Mouse (Mus musculus) adrenal gland, postnatal 36 days (tissue): Measurements from ENCODE around the gene Emc3. TPM values are rescaled to one million over a fixed set of nuclear protein-coding genes. Genes with fewer than 3 reads are reported as not detected.
A peak's percentile ranks its signal among the peaks of the same experiment; 100 is the strongest.

Experiments
- DNase-seq, 2 experiments: peaks; one replicate each; pipeline ENCODE4 v3.0.0; 2021; ENCODE audit warnings: mixed read lengths in 1 of 2
- total RNA-seq, 2 experiments: library from RNA; stranded (reverse); gene quantifications; 2 replicates each; pipeline ENCODE4 v1.2.3; 2021

Gene Emc3
- total RNA-seq, 2 experiments from 2014 or later: 96.2 to 122 TPM

DNA sequence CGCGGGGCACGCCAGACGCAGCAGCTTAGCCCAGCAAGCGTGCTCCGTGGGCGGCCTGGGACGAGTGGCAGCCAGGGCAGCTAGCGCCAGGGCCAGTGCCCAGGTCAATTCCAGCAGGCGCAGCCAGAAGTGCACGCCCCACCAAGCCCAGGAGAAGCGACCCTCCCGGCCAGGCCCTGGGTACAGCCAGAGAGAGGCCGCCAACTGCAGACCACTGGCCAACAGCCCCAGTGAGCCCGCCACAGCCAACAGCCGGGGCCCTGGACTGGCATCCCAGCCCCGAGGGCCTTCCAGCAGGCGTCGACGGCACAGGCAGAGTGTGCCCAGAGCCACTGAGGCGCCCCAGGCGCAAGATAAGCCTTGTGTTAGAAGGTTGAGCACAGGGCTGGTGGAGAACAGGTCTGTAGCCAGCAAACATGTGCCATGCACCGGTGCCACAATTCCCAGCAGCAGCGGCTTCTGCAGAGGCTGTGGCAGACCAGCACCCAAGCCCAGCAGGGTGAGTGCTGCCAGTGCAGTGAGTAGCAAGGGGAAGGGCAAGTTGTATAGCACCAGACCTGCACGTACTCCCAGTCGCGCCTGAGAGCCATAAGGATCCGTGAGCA is 36.3 kb downstream of the Emc3 start:
- DNase-seq: no peak

- DNase-seq: peak; percentile 85 to 91
These were observed 37.1 kb downstream of the Emc3 start for GRCm38 (mm10) chr6:113494258-113494788.

DNA sequence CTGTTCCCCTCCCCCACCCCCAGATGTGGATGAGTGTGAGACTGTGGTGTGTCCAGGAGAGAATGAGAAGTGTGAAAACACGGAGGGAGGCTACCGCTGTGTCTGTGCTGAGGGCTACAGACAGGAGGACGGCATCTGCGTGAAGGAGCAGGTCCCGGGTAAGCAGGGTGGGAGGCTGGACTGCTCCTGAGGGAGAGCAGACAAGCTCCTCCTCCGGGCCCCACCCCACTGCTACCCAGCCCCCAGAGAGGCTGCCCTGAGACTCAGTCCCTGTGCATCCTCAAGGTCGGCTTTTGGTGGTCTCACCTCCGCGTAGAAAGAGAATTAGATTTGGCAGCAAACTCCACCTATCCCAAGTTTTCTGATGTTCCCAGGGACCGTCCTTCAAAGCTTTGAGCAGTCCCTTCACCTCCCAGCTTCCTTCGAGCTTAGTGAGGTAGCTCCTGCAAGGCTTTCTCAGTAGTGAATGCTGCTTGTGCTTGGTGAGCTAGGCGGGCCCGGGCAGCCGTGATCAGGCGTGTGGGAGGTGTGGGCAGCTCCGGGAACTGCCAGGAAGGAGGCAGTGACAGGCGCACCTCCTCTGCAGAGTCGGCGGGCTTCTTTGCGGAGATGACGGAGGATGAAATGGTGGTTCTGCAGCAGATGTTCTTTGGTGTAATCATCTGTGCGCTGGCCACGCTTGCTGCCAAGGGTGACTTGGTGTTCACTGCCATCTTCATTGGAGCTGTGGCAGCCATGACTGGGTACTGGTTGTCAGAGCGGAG is 39.2 kb downstream of the Emc3 start:
- no peak for DNase-seq

GRCm38 (mm10) chr6:113489410-113489809 is 42.0 kb downstream of the Emc3 start:
- DNase-seq: no peak

DNA sequence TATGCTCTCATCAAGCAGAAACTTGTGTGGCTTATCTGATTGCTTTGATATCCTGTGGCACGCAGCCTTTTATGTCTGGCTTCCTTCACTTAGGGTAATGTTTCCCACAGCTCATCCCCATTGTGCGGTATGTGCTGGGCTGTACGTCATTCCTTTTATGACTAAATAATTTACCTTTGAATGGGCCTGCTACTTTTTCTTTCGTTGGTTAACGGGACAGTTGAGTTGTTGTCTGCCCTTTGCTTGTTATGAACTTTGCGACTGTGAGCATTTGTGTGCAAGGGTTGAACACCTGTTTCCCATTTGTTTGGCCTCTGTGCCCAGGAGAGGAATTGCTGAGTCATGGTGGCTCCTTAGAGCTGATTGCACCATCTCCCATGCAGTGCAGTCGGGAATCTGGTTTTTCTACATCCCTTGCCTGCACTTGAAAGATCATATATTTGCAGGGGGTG is 44.3 kb downstream of the Emc3 start:
- DNase-seq: peak in 1 of 2 experiments; percentile 36

DNA sequence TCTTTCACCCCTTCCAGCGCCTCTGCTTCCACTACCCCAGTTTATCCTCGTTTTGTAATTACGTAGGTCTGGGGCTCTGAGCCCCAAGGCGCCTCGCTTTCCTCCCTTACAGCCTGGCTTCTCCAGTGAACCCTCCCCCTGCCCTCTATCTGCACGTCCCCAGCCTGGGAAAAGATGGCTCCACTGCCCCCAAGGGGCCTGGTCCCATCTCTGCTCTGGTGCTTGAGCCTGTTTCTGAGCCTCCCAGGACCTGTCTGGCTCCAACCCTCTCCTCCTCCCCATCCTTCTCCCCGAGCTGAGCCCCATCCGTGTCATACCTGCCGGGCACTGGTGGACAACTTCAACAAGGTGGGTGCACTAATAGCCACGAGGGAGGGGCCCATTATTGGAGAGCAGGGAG is 47.7 kb downstream of the Emc3 start:
- peak; percentile 25 to 34 for DNase-seq

- peak; percentile 97 for DNase-seq
These were observed 48.3 kb downstream of the Emc3 start, which contains the start of gene Creld1 for GRCm38 (mm10) chr6:113483100-113483615. Gene Creld1, plus strand, starts transcription at chr6:113483297.

DNA sequence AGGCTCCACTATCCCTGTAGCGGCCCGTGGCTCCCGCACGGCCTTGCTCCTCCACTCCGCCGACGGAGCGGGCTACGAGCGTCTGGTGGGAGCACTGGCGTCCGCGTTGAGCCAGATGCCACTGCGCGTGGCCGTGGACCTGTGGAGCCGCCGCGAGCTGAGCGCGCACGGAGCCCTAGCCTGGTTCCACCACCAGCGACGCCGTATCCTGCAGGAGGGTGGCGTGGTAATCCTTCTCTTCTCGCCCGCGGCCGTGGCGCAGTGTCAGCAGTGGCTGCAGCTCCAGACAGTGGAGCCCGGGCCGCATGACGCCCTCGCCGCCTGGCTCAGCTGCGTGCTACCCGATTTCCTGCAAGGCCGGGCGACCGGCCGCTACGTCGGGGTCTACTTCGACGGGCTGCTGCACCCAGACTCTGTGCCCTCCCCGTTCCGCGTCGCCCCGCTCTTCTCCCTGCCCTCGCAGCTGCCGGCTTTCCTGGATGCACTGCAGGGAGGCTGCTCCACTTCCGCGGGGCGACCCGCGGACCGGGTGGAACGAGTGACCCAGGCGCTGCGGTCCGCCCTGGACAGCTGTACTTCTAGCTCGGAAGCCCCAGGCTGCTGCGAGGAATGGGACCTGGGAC is 48.9 kb downstream of the Emc3 start:
- DNase-seq: peak; percentile 57 to 63

- peak in 1 of 2 experiments; percentile 69 for DNase-seq
These were observed 50.7 kb downstream of the Emc3 start for GRCm38 (mm10) chr6:113480555-113481373.

- DNase-seq: peak in 1 of 2 experiments; percentile 30
These were observed 52.5 kb downstream of the Emc3 start for GRCm38 (mm10) chr6:113478906-113479305.

DNA sequence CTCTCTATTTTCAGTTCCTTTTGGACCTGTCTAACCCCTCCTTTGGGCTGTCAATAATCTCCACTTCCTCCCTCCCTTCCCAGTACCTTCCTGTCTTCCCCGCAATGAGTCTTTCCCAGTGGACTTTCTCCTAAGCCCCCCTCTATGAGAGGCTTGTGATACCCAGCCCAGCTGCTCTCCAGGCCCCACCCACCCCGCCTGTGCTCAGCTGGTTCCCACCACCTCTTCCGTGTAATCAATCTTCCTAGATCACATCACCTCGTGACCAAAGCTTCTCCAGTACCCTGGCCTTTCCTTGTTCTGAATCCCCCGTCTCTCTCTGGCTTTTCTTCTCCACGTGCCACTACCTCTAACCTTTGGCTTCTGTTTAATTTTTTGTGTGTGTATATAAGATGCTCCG is 54.1 kb downstream of the Emc3 start:
- DNase-seq: no peak

GRCm38 (mm10) chr6:113473715-113474114 is 57.7 kb downstream of the Emc3 start:
- DNase-seq: no peak

GRCm38 (mm10) chr6:113473246-113473645 is 58.2 kb downstream of the Emc3 start:
- DNase-seq: no peak

- DNase-seq: no peak
These were observed 59.4 kb downstream of the Emc3 start for GRCm38 (mm10) chr6:113472061-113472460.

DNA sequence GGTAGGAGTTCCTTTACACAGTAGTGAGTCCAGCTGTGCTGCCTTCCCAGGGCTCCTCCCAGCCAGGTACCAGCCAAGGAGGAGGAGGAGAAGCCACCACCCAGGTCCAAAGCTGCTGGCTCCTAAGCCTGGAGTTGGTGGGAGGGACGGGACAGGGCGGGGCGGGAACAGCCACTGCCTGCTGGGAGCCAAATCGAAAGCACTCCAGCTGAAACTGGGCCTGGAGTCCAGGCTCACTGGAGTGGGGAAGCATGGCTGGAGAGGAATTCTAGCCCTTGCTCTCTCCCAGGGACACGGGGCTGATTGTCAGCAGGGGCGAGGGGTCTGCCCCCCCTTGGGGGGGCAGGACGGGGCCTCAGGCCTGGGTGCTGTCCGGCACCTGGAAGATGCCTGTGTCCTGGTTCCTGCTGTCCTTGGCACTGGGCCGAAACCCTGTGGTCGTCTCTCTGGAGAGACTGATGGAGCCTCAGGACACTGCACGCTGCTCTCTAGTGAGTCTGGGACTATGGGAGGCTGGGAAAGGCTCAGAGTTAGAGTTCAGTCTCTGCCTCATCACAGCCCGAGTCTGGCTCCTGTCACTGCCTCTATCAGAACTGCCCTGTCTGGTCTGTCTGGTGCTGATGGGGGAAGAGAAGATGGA is 60.0 kb downstream of the Emc3 start, which contains the start of gene Il17rc:
Gene Il17rc, plus strand, starts transcription at position 131 of the 640 bp plus-strand sequence.
- peak; percentile 62 to 78 for DNase-seq

- peak; percentile 82 to 89 for DNase-seq
These were observed 62.0 kb downstream of the Emc3 start for GRCm38 (mm10) chr6:113469432-113469831.

GRCm38 (mm10) chr6:113469021-113469420 is 62.4 kb downstream of the Emc3 start:
- DNase-seq: peak; percentile 62 to 73

- no peak for DNase-seq
These were observed 62.9 kb downstream of the Emc3 start for GRCm38 (mm10) chr6:113468512-113468911.

- DNase-seq: no peak
These were observed 65.8 kb downstream of the Emc3 start for GRCm38 (mm10) chr6:113465602-113466001.
